In the genomic region with DNA sequence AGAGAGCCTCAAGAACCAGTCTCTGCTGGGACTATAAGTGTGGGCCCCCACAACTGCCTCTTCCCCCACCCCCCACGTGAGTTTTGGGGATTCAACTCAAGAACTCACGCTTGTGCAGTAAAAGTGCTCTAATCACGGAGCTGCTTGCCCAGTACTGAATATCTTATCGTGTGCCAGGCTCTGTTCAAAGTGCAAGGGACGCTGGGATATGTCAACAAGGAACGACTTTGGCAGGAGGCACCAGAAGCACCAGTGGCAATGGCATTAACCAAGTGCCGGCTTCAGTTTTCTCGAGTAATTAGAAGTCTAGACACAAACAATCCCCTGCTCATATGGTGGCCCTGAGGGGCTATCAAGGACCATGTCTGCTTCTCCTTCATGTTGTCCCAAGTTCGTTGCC, we compare ENCODE assay signal across 15 mouse cellular contexts.
A peak's percentile ranks its signal among the peaks of the same experiment; 100 is the strongest.
DNase-seq lines count a peak whose midpoint lies in the region; ATAC-seq and TF ChIP-seq lines count a peak whose summit lies in the region.
"Had no signal": no experiment of that assay in that cellular context is flagged by ENCODE, and none has a peak within 500 bp of the region (broad histone marks: within the 10 kb centered on the region; RNA-seq: fewer than 3 reads in every experiment).

No protein-coding gene starts in this region.

- no peak for TF ChIP-seq POLR2A in thymus, adult 2 months (IDR thresholded peaks at IDR 0.05; ENCODE audit: control insufficient read depth, extremely low read depth, insufficient read depth, low read length, poor library complexity)

- peak overlapping the region; percentile 38 for H3K27ac ChIP-seq in intestine, embryonic 14.5 days (ENCODE audit: low read depth)
- peak overlapping the region; percentile 82 for H3K27ac ChIP-seq in stomach, embryonic 16.5 days (ENCODE audit: low read length)
- H3K27ac ChIP-seq in thymus, adult 2 months (ENCODE audit: control insufficient read depth, insufficient read depth, low read length), result no peak overlapping the region
- H3K27ac ChIP-seq: embryonic facial prominence, embryonic 15.5 days; hindbrain, embryonic 14.5 days; liver, embryonic 13.5 days had no signal

- no peak for TF ChIP-seq CTCF in thymus, adult 2 months (IDR thresholded peaks at IDR 0.05; ENCODE audit: borderline replicate concordance, control insufficient read depth, extremely low read depth, insufficient read depth, low read length, poor library complexity)

- H3K4me3 ChIP-seq in intestine, embryonic 14.5 days (ENCODE audit: low read depth, low read length), result no peak overlapping the region
- H3K4me3 ChIP-seq in stomach, embryonic 16.5 days (replicated peaks; ENCODE audit: low read length), result no peak overlapping the region
- H3K4me3 ChIP-seq in thymus, adult 2 months (ENCODE audit: control insufficient read depth, insufficient read depth, low read length), result no peak overlapping the region
- H3K4me3 ChIP-seq: embryonic facial prominence, embryonic 15.5 days; liver, embryonic 13.5 days had no signal

- H3K9ac ChIP-seq in intestine, embryonic 14.5 days (ENCODE audit: low read length), result no peak overlapping the region
- no peak overlapping the region; the same call in 1 of the 2 replicates for H3K9ac ChIP-seq in stomach, embryonic 16.5 days (ENCODE audit: low read length)
- H3K9ac ChIP-seq: embryonic facial prominence, embryonic 15.5 days; hindbrain, embryonic 14.5 days; liver, embryonic 13.5 days had no signal

- no peaks in the 10 kb centered on the region for H3K9me3 ChIP-seq in intestine, embryonic 14.5 days (ENCODE audit: control insufficient read depth, low read length)
- no peaks in the 10 kb centered on the region for H3K9me3 ChIP-seq in stomach, embryonic 16.5 days (replicated peaks; ENCODE audit: control insufficient read depth, low read length)
- H3K9me3 ChIP-seq: embryonic facial prominence, embryonic 15.5 days; liver, embryonic 13.5 days had no signal

- peaks cover 4% of the 10 kb centered on the region; the same call in 1 of the 2 replicates for H3K4me1 ChIP-seq in intestine, embryonic 14.5 days (replicated peaks; ENCODE audit: control insufficient read depth, insufficient read depth, low read length)
- H3K4me1 ChIP-seq in stomach, embryonic 16.5 days (ENCODE audit: control insufficient read depth, insufficient read depth, low read length), result peaks cover 5% of the 10 kb centered on the region; the same call in 1 of the 2 replicates
- no peaks in the 10 kb centered on the region for H3K4me1 ChIP-seq in thymus, adult 2 months (replicated peaks; ENCODE audit: control insufficient read depth, insufficient read depth, low read length)

- H3K4me2 ChIP-seq in intestine, embryonic 14.5 days (ENCODE audit: low read length), result no peak overlapping the region
- H3K4me2 ChIP-seq in stomach, embryonic 16.5 days (ENCODE audit: low read depth, low read length), result peak overlapping the region; percentile 15; the same call in 1 of the 2 replicates
- H3K4me2 ChIP-seq: embryonic facial prominence, embryonic 15.5 days; hindbrain, embryonic 14.5 days; liver, embryonic 13.5 days had no signal

- DNase-seq in kidney, adult 11 months, result peak; percentile 53
- DNase-seq in kidney, postnatal 4 days, result no peak
- no peak for DNase-seq in intestine, embryonic 14.5 days (ENCODE audit: low spot score)
- DNase-seq in lung, adult 18-20 months, result peak; percentile 54 to 67
- no peak for DNase-seq in ovary, postnatal 14 days (ENCODE audit: low spot score)
- DNase-seq in thymus, postnatal 4 days, result no peak
- no peak for DNase-seq in thymus, adult 2 months
- DNase-seq: adrenal gland, postnatal 10 days; B cell, adult 2 months; cerebellum, adult 18-20 months; liver, embryonic 13.5 days; thymus, postnatal 14 days had no signal

- H3K27me3 ChIP-seq in intestine, embryonic 14.5 days (replicated peaks; ENCODE audit: control insufficient read depth, insufficient read depth, low read length), result no peaks in the 10 kb centered on the region
- H3K27me3 ChIP-seq in stomach, embryonic 16.5 days (ENCODE audit: control insufficient read depth, insufficient read depth, low read length), result no peaks in the 10 kb centered on the region
- no peaks in the 10 kb centered on the region for H3K27me3 ChIP-seq in thymus, adult 2 months (ENCODE audit: control insufficient read depth, insufficient read depth, low read length)
- H3K27me3 ChIP-seq: embryonic facial prominence, embryonic 15.5 days; liver, embryonic 13.5 days had no signal

- ATAC-seq in intestine, embryonic 14.5 days (replicated peaks; ENCODE audit: low FRiP score, low TSS enrichment, low read depth), result no peak
- ATAC-seq in stomach, embryonic 16.5 days (ENCODE audit: insufficient read depth, low FRiP score), result peak; percentile 34; the same call in 1 of the 2 replicates

- H3K36me3 ChIP-seq in intestine, embryonic 14.5 days (ENCODE audit: control insufficient read depth, insufficient read depth, low read length), result no peaks in the 10 kb centered on the region
- no peaks in the 10 kb centered on the region for H3K36me3 ChIP-seq in stomach, embryonic 16.5 days (ENCODE audit: control insufficient read depth, insufficient read depth, low read length)
- no peaks in the 10 kb centered on the region for H3K36me3 ChIP-seq in thymus, adult 2 months (ENCODE audit: control insufficient read depth, insufficient read depth, low read length)
- H3K36me3 ChIP-seq: embryonic facial prominence, embryonic 15.5 days; liver, embryonic 13.5 days had no signal

- 62% methylated on average over 9 of the region's 9 CpGs for WGBS in intestine, embryonic 14.5 days
- WGBS in stomach, embryonic 16.5 days, result 46% methylated on average over 9 of the region's 9 CpGs
- WGBS in thymus, adult 2 months, result 84% methylated on average over 9 of the region's 9 CpGs

Comparison
In these comparisons a context has a peak if more than half of its experiments do, and no peak if none do; other contexts are left out.
1. DNase-seq: peak in kidney, adult 11 months (single experiment) and lung, adult 18-20 months (2 of 2); none in kidney, postnatal 4 days (0 of 2), intestine, embryonic 14.5 days (single experiment), ovary, postnatal 14 days (single experiment), thymus, postnatal 4 days (single experiment) and thymus, adult 2 months (single experiment).